Mouse (Mus musculus) heart, embryonic 13.5 days (tissue): ENCODE measurements at regions not wholly inside any gene's neighbourhood (a gene's known extent, or its start where the extent isn't known, plus 50 kb on each side); places are given as distances from the start of the nearest gene placed in this dataset.

Experiments
- ATAC-seq: fragments of 200-750 bp; cut with Nextera tagmentation; 2 replicates; pipeline ENCODE4 v1.8.0; 2017; ENCODE audit warnings: moderate TSS enrichment; ENCODE audit not compliant: insufficient number of reproducible peaks, low FRiP score, low TSS enrichment; ENCODE audit errors: extremely low read depth
- H3K27ac ChIP-seq: fragments of 300-500 bp; sonication (generic); replicated peaks from 2 replicates; pipeline ENCODE4 v1.5.1; 2015; ENCODE audit warnings: moderate library complexity, mild to moderate bottlenecking, inconsistent platforms
- H3K27me3 ChIP-seq: fragments of 300-500 bp; sonication (generic); replicated peaks from 2 replicates; pipeline ENCODE4 v1.6.1; 2015; ENCODE audit warnings: mild to moderate bottlenecking, inconsistent platforms
- H3K36me3 ChIP-seq: fragments of 300-500 bp; sonication (generic); 2 replicates; pipeline ENCODE4 v1.6.1; 2015; ENCODE audit warnings: mild to moderate bottlenecking, inconsistent platforms
- H3K4me1 ChIP-seq: fragments of 300-500 bp; sonication (generic); 2 replicates; pipeline ENCODE4 v1.6.1; 2015; ENCODE audit warnings: inconsistent platforms
- H3K4me2 ChIP-seq: fragments of 300-500 bp; sonication (generic); 2 replicates; pipeline ENCODE4 v1.6.1; 2015; ENCODE audit warnings: inconsistent platforms, mild to moderate bottlenecking, moderate library complexity
- H3K4me3 ChIP-seq: fragments of 300-500 bp; sonication (generic); 2 replicates; pipeline ENCODE4 v1.5.1; 2015; ENCODE audit warnings: moderate library complexity, mild to moderate bottlenecking, inconsistent platforms
- H3K9ac ChIP-seq: fragments of 300-500 bp; sonication (generic); 2 replicates; pipeline ENCODE4 v1.6.1; 2015; ENCODE audit warnings: inconsistent platforms, mild to moderate bottlenecking, moderate library complexity
- H3K9me3 ChIP-seq: fragments of 300-500 bp; sonication (generic); 2 replicates; pipeline ENCODE4 v1.6.1; 2016; ENCODE audit warnings: inconsistent platforms
- WGBS: fragments of 180-500 bp; shearing (Covaris S2); methylation state at CpG from one replicate; pipeline ENCODE4 v1.1.7; 2015; ENCODE audit warnings: mixed read lengths; 5-methylcytosine and 5-hydroxymethylcytosine counted together

GRCm38 (mm10) chr14:78420966-78421365 is 113.1 kb upstream of the Tnfsf11 start:
- Histone ChIP-seq H3K27ac (no peak overlapping the region), H3K9ac (no peak overlapping the region), H3K36me3 (no peaks in the 10 kb centered on the region), H3K27me3 (no peaks in the 10 kb centered on the region), H3K4me1 (no peaks in the 10 kb centered on the region), H3K9me3 (no peaks in the 10 kb centered on the region), H3K4me2 (no peak overlapping the region), H3K4me3 (no peak overlapping the region)
- 63% methylated on average over 2 of the region's 2 CpGs for WGBS
- ATAC-seq = no peak

DNA sequence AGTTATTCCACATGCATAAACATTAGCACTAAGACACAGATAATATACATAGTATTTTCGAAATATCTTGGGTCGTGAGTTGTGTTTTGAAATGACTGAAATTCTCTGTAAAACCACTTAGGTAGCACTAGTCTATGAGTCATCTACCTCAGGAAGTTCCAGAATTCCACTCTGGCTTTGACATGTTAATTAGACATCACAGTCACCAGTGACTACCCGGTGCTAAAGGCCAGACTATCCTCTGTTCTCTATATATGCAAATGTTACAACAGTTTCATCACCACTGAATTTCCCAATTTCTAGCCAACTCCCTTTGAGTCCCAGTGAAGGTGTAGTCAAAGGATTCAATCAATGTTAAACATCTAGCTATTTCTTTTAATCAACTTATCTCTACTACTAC is 112.3 kb upstream of the Tnfsf11 start:
- WGBS = 64% methylated on average over 3 of the region's 3 CpGs
- H3K4me1 ChIP-seq = no peaks in the 10 kb centered on the region
- H3K9me3 ChIP-seq = no peaks in the 10 kb centered on the region
- no peak overlapping the region for H3K4me2 ChIP-seq
- no peak overlapping the region for H3K27ac ChIP-seq
- ATAC-seq = no peak
- H3K4me3 ChIP-seq = no peak overlapping the region
- no peaks in the 10 kb centered on the region for H3K36me3 ChIP-seq
- no peak overlapping the region for H3K9ac ChIP-seq
- H3K27me3 ChIP-seq = no peaks in the 10 kb centered on the region

GRCm38 (mm10) chr14:78405568-78405967 is 97.7 kb upstream of the Tnfsf11 start:
- no peak overlapping the region for H3K4me2 ChIP-seq
- H3K36me3 ChIP-seq = no peaks in the 10 kb centered on the region
- ATAC-seq = no peak
- no peaks in the 10 kb centered on the region for H3K9me3 ChIP-seq
- H3K4me3 ChIP-seq = no peak overlapping the region
- H3K9ac ChIP-seq = no peak overlapping the region
- H3K27me3 ChIP-seq = no peaks in the 10 kb centered on the region; the same call in 1 of the 2 replicates
- WGBS = 68% methylated on average over 3 of the region's 3 CpGs
- no peaks in the 10 kb centered on the region for H3K4me1 ChIP-seq
- no peak overlapping the region for H3K27ac ChIP-seq

GRCm38 (mm10) chr14:78397914-78398313 is 90.1 kb upstream of the Tnfsf11 start:
- no peak overlapping the region for H3K27ac ChIP-seq
- 58% methylated on average over 2 of the region's 2 CpGs for WGBS
- no peak overlapping the region for H3K4me3 ChIP-seq
- no peak overlapping the region for H3K4me2 ChIP-seq
- no peaks in the 10 kb centered on the region for H3K9me3 ChIP-seq
- ATAC-seq = no peak
- 0 out of 2 replicates have a peak, but pooled peaks cover 5% of the 10 kb centered on the region for H3K4me1 ChIP-seq
- H3K36me3 ChIP-seq = no peaks in the 10 kb centered on the region
- H3K27me3 ChIP-seq = no peaks in the 10 kb centered on the region
- H3K9ac ChIP-seq = no peak overlapping the region

GRCm38 (mm10) chr14:78395631-78396030 is 87.8 kb upstream of the Tnfsf11 start:
- Histone ChIP-seq H3K4me1 (0 out of 2 replicates have a peak, but pooled peaks cover 8% of the 10 kb centered on the region), H3K9ac (no peak overlapping the region), H3K4me2 (no peak overlapping the region), H3K27me3 (no peaks in the 10 kb centered on the region), H3K27ac (no peak overlapping the region), H3K9me3 (no peaks in the 10 kb centered on the region), H3K4me3 (no peak overlapping the region), H3K36me3 (no peaks in the 10 kb centered on the region)
- no peak for ATAC-seq
- 78% methylated on average over 6 of the region's 6 CpGs for WGBS

- no peak overlapping the region for H3K4me3 ChIP-seq
- H3K9me3 ChIP-seq = no peaks in the 10 kb centered on the region
- 61% methylated on average over 5 of the region's 5 CpGs for WGBS
- no peak for ATAC-seq
- H3K4me2 ChIP-seq = no peak overlapping the region
- no peak overlapping the region for H3K9ac ChIP-seq
- H3K27ac ChIP-seq = no peak overlapping the region
- peaks cover 14% of the 10 kb centered on the region for H3K4me1 ChIP-seq
- H3K27me3 ChIP-seq = no peaks in the 10 kb centered on the region
- no peaks in the 10 kb centered on the region for H3K36me3 ChIP-seq
Measured at GRCm38 (mm10) chr14:78387011-78387410, 79.2 kb upstream of the Tnfsf11 start.

- H3K27ac ChIP-seq = no peak overlapping the region
- no peak overlapping the region for H3K9ac ChIP-seq
- H3K27me3 ChIP-seq = no peaks in the 10 kb centered on the region
- no peak overlapping the region for H3K4me2 ChIP-seq
- peaks cover 11% of the 10 kb centered on the region for H3K4me1 ChIP-seq
- no peaks in the 10 kb centered on the region for H3K9me3 ChIP-seq
- no peak for ATAC-seq
- H3K36me3 ChIP-seq = no peaks in the 10 kb centered on the region
- WGBS = 63% methylated on average over 1 of the region's 1 CpGs
- no peak overlapping the region for H3K4me3 ChIP-seq
Measured at GRCm38 (mm10) chr14:78384370-78384769, 76.5 kb upstream of the Tnfsf11 start.

DNA sequence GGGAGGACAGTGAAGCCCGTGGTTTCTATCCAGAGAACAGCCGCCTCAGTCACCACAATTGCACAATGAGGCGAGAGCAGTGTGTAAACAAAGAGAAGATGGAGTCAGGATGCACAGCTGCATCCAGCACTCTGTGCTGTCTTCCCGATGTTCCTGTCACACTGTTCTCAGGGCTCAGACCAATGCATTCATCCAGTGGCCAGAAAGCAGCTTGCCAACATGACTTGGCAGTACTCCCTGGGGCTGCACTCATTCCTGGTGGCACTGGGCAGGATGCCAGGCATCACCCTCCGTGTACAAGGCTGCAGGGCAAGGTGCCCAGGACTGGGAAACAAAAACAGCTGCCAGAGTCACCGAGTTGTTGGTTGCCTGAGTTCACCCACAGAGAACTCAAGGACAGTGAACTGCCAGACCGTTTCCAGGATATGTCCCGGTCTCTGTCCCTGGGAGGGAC is 75.4 kb upstream of the Tnfsf11 start:
- Histone ChIP-seq H3K4me3 (no peak overlapping the region), H3K9ac (no peak overlapping the region), H3K4me2 (no peak overlapping the region), H3K27me3 (no peaks in the 10 kb centered on the region), H3K27ac (0 out of 2 replicates have a peak overlapping the region, but pooled peaks have one; percentile 5), H3K4me1 (peaks cover 11% of the 10 kb centered on the region), H3K36me3 (no peaks in the 10 kb centered on the region), H3K9me3 (no peaks in the 10 kb centered on the region)
- ATAC-seq = peak; percentile 31; the same call in 1 of the 2 replicates
- WGBS = 55% methylated on average over 8 of the region's 8 CpGs

DNA sequence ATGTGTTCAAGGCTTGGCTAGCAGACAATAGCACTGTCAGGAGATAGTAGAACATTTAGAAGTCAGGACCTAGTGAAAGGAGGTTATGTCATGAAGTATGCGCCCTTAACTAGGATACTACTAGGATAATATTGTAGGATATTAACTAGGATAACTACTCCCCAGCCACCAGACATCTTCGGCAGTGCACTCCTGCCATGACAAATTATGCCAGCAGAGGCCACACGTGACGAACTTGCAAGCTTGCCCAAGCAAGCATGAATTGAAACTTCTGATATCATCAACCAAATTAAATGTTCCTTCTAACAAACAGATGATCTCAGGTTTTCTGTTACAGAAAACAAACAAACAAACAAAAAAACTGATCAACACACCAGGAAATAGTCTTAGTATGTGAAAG is 72.2 kb upstream of the Tnfsf11 start:
- Histone ChIP-seq H3K9me3 (0 out of 2 replicates have a peak, but pooled peaks cover 4% of the 10 kb centered on the region), H3K9ac (no peak overlapping the region), H3K4me3 (no peak overlapping the region), H3K4me2 (no peak overlapping the region), H3K36me3 (no peaks in the 10 kb centered on the region), H3K4me1 (peaks cover 11% of the 10 kb centered on the region), H3K27me3 (no peaks in the 10 kb centered on the region), H3K27ac (no peak overlapping the region)
- 77% methylated on average over 4 of the region's 4 CpGs for WGBS
- ATAC-seq = no peak

DNA sequence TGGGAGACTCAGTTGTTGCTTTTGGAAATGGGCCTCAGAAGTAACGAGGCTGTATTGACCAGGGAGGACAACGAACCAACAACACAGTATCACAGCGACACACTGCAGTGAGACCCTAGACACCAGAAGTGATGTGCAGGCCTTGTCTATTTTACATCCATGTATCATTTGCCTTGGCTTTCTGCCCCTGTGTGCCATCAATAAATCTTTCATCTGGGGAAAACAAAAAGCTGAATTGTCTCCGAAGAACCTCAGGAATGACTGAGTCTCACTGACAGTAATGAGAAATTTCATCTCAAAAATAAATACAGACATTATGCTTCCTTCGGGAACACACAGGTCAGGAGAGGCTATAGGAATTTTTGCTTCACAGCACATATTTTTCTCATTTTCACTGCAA is 68.7 kb upstream of the Tnfsf11 start:
- Histone ChIP-seq H3K9ac (no peak overlapping the region), H3K4me1 (no peaks in the 10 kb centered on the region), H3K9me3 (0 out of 2 replicates have a peak, but pooled peaks cover 4% of the 10 kb centered on the region), H3K4me2 (no peak overlapping the region), H3K4me3 (no peak overlapping the region), H3K27me3 (no peaks in the 10 kb centered on the region), H3K36me3 (no peaks in the 10 kb centered on the region), H3K27ac (no peak overlapping the region)
- ATAC-seq = no peak
- 74% methylated on average over 5 of the region's 5 CpGs for WGBS

DNA sequence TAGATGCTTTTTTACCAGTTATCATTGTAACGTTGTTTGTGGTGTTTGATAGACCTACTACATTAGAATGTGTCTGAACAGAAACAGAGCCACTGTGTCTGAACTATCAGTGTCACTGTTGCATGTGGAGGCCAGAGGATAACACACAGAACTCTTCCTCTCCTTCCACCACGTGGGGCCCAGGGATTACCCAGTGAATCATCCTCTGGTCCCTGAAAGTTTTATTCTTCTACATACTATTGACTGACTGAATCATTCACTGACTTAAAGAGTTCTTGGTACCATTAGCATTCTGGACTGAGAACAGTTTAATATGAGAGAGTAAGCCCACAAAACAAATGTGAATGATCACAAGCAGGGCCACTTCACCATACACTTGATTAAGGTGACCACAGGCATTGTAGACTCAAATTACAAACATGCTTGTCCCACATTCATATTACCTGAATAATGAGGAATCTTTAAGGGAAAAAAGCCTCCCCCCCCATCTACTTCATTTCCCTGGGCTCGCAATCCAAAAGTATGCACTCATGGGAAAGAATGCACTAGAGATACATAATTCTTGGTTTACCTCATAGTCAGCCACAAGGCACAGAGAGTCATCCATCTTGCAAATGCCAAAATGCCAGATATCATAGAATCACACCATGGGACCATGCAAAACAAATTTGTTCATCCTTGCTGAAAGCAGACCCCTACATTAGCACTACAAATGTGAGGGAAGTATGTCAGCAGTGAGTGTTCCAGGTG is 68.1 kb upstream of the Tnfsf11 start:
- Histone ChIP-seq H3K27me3 (no peaks in the 10 kb centered on the region), H3K9ac (no peak overlapping the region), H3K9me3 (0 out of 2 replicates have a peak, but pooled peaks cover 4% of the 10 kb centered on the region), H3K36me3 (no peaks in the 10 kb centered on the region), H3K4me3 (no peak overlapping the region), H3K27ac (no peak overlapping the region), H3K4me2 (no peak overlapping the region), H3K4me1 (no peaks in the 10 kb centered on the region)
- no peak for ATAC-seq
- 73% methylated on average over 3 of the region's 3 CpGs for WGBS

GRCm38 (mm10) chr14:78372102-78372501 is 64.3 kb upstream of the Tnfsf11 start:
- Histone ChIP-seq H3K4me3 (no peak overlapping the region), H3K27me3 (no peaks in the 10 kb centered on the region), H3K36me3 (no peaks in the 10 kb centered on the region), H3K9me3 (0 out of 2 replicates have a peak, but pooled peaks cover 4% of the 10 kb centered on the region), H3K4me1 (0 out of 2 replicates have a peak, but pooled peaks cover 5% of the 10 kb centered on the region), H3K9ac (no peak overlapping the region), H3K4me2 (no peak overlapping the region), H3K27ac (no peak overlapping the region)
- ATAC-seq = no peak
- 68% methylated on average over 1 of the region's 1 CpGs for WGBS
